Mouse (Mus musculus): ENCODE results near the gene Emb. TPM values are rescaled to one million over a fixed set of nuclear protein-coding genes. Genes with fewer than 3 reads are reported as not detected.

Emb gene
- polyA plus RNA-seq, 1 experiment from 2014 or later = 18.8 TPM

DNA sequence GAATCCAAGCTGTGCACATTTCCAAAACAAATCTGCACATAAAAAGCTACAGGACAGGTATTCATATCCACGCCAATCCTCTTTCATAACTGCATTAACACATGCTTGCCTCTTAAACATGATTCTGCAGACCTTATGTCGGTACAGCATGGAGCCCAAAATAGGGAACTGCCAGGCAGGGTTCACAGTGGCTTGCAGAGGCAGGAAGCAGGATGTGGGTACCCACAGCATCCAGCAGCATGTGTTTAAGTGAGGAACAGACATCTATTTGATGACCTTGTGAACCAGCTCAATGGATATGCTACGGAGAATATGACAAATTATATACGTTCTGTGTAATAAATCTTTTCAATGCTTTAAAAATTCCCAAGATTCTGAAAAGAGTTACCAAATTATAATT lies 75.7 kb downstream of the Emb start:
- no peak for ATAC-seq (ENCODE audit: insufficient read depth, low FRiP score)
- 63% methylated on average over 4 of the region's 4 CpGs for WGBS
- no peaks in the 10 kb centered on the region for H3K4me1 ChIP-seq (ENCODE audit: control insufficient read depth, insufficient read depth, low read length)
- H3K27ac ChIP-seq (ENCODE audit: low read length) = no peak overlapping the region
- no peaks in the 10 kb centered on the region for H3K36me3 ChIP-seq (ENCODE audit: control insufficient read depth, insufficient read depth, low read length)
- no peak overlapping the region for H3K4me3 ChIP-seq (replicated peaks; ENCODE audit: low read length)
- no peaks in the 10 kb centered on the region for H3K27me3 ChIP-seq (ENCODE audit: control insufficient read depth, insufficient read depth, low read length)
- no peak overlapping the region for H3K9ac ChIP-seq (ENCODE audit: low read length)
- H3K9me3 ChIP-seq (replicated peaks; ENCODE audit: control insufficient read depth, low read length) = no peaks in the 10 kb centered on the region
- no peak overlapping the region for H3K4me2 ChIP-seq (ENCODE audit: low read depth, low read length)

- no peak overlapping the region for H3K27ac ChIP-seq (ENCODE audit: low read length)
- no peak overlapping the region for H3K4me2 ChIP-seq (ENCODE audit: low read depth, low read length)
- no peaks in the 10 kb centered on the region for H3K9me3 ChIP-seq (replicated peaks; ENCODE audit: control insufficient read depth, low read length)
- WGBS = 95% methylated on average over 2 of the region's 2 CpGs
- no peak for ATAC-seq (ENCODE audit: insufficient read depth, low FRiP score)
- H3K36me3 ChIP-seq (ENCODE audit: control insufficient read depth, insufficient read depth, low read length) = no peaks in the 10 kb centered on the region
- H3K4me1 ChIP-seq (ENCODE audit: control insufficient read depth, insufficient read depth, low read length) = no peaks in the 10 kb centered on the region
- no peak overlapping the region for H3K9ac ChIP-seq (ENCODE audit: low read length)
- H3K4me3 ChIP-seq (replicated peaks; ENCODE audit: low read length) = no peak overlapping the region
- H3K27me3 ChIP-seq (ENCODE audit: control insufficient read depth, insufficient read depth, low read length) = no peaks in the 10 kb centered on the region
Measured at GRCm38 (mm10) chr13:117286939-117287338, 78.6 kb downstream of the Emb start.

- H3K4me3 ChIP-seq (replicated peaks; ENCODE audit: low read length) = no peak overlapping the region
- 88% methylated on average over 6 of the region's 6 CpGs for WGBS
- no peak overlapping the region for H3K27ac ChIP-seq (ENCODE audit: low read length)
- H3K4me2 ChIP-seq (ENCODE audit: low read depth, low read length) = no peak overlapping the region
- H3K9ac ChIP-seq (ENCODE audit: low read length) = no peak overlapping the region
- no peaks in the 10 kb centered on the region for H3K9me3 ChIP-seq (replicated peaks; ENCODE audit: control insufficient read depth, low read length)
- ATAC-seq (ENCODE audit: insufficient read depth, low FRiP score) = no peak
- H3K36me3 ChIP-seq (ENCODE audit: control insufficient read depth, insufficient read depth, low read length) = no peaks in the 10 kb centered on the region
- H3K4me1 ChIP-seq (ENCODE audit: control insufficient read depth, insufficient read depth, low read length) = no peaks in the 10 kb centered on the region
- H3K27me3 ChIP-seq (ENCODE audit: control insufficient read depth, insufficient read depth, low read length) = no peaks in the 10 kb centered on the region
Measured at GRCm38 (mm10) chr13:117287400-117287799, 79.1 kb downstream of the Emb start.

DNA sequence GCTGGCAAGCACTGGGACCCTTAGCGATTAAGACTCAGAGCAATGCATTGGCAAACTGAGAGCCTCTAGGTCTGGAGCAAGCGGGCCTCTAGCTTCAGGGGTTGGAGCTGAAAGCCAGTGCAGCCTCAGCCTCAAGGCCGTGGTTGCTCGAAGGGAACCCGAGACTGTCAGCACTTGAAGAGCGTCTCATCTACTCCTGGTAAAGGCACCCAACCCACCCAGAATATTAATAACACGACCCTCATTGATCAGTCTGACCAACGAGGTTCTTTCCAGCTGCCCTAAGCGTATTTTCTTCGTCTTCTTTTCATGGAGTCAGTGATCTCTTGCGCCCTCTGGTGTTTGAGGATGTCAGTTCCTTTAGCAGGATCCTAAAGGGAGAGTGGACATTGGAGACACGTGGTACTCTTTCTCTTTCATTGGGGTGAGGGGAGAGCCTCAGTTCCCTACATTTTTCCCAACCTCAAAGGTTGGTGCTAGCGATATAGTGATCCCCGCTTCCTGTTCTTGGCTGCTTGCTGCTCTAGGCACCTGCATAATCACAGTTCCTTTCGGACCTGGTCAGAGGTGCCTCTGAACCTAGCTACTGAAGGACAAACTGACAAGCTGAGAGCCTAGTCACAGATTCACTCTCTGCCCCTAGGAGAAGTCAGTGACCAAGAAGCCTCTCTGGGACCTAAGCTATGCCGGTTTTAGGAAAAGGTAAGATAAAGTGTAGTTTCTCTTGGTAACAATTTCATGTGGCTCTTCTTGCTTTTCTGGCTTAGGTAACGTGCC lies 81.3 kb downstream of the Emb start:
- Histone ChIP-seq H3K4me1 (ENCODE audit: control insufficient read depth, insufficient read depth, low read length) (no peaks in the 10 kb centered on the region), H3K9me3 (replicated peaks; ENCODE audit: control insufficient read depth, low read length) (no peaks in the 10 kb centered on the region), H3K27ac (ENCODE audit: low read length) (no peak overlapping the region), H3K4me2 (ENCODE audit: low read depth, low read length) (peak overlapping the region; percentile 29), H3K27me3 (ENCODE audit: control insufficient read depth, insufficient read depth, low read length) (no peaks in the 10 kb centered on the region), H3K36me3 (ENCODE audit: control insufficient read depth, insufficient read depth, low read length) (no peaks in the 10 kb centered on the region), H3K4me3 (replicated peaks; ENCODE audit: low read length) (no peak overlapping the region), H3K9ac (ENCODE audit: low read length) (peak overlapping the region; percentile 24; the same call in 1 of the 2 replicates)
- 26% methylated on average over 17 of the region's 17 CpGs for WGBS
- peak; percentile 62; the same call in 1 of the 2 replicates for ATAC-seq (ENCODE audit: insufficient read depth, low FRiP score)

DNA sequence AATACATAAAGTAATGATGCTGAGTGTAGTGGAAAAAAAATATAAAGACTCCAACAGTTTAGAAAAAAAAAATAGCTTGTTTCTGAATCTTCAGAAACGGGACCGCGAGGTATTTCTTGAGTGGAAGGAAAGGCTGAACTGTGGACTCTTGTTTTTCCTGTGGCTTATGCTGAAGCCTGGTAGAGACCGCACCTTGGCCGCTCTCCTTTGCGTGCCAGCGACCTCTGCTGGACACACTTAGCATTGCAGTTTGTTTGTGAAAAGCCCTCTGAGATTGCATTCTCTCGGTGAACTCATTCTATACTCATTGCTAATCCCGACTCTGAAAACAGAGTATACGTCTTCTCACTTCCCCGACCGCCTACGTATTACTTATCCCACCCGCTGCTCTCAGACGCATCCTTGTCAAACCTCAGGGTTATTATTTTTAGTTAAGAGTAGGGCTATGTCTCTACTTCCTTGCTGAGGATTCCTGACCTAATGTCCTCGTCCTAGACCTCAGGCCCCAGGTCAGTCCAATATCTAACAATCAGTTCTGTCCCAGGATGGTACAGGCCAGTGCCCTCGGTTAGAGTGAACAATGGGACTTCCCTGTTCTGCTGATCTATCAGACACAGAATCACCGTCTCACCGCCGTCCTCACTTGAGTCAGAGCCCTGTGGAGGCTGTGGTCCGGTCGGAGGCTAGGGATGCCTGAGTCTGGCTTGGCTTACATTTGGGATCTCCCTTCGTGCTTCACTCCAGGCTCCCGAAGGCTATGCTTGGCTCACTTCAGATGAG lies 103.3 kb downstream of the Emb start:
- Histone ChIP-seq H3K27ac (ENCODE audit: low read length) (no peak overlapping the region), H3K4me2 (ENCODE audit: low read depth, low read length) (peak overlapping the region; percentile 36), H3K36me3 (ENCODE audit: control insufficient read depth, insufficient read depth, low read length) (no peaks in the 10 kb centered on the region), H3K9ac (ENCODE audit: low read length) (no peak overlapping the region), H3K27me3 (ENCODE audit: control insufficient read depth, insufficient read depth, low read length) (no peaks in the 10 kb centered on the region), H3K4me3 (replicated peaks; ENCODE audit: low read length) (no peak overlapping the region), H3K4me1 (ENCODE audit: control insufficient read depth, insufficient read depth, low read length) (no peaks in the 10 kb centered on the region), H3K9me3 (replicated peaks; ENCODE audit: control insufficient read depth, low read length) (no peaks in the 10 kb centered on the region)
- ATAC-seq (ENCODE audit: insufficient read depth, low FRiP score) = peak; percentile 53; the same call in 1 of the 2 replicates
- WGBS = 29% methylated on average over 24 of the region's 24 CpGs

Other genes starting within 250 kb of the Emb start
- gene Parp8, start 183.0 kb upstream of the Emb start, polyA plus RNA-seq (2015; fragmentation: Nextera tagmentation; extraction: Ambion mirVana) = 15.0 and 15.5 TPM in 2 replicates
- gene Gm17509, start 12.5 kb downstream of the Emb start, polyA plus RNA-seq (2015; fragmentation: Nextera tagmentation; extraction: Ambion mirVana) = 0.13 TPM in 1 of 2 replicates, not detected in the other

Data from stomach, embryonic 16.5 days (tissue).